Mouse (Mus musculus): ENCODE results near the gene Emc1. TPM values are rescaled to one million over a fixed set of nuclear protein-coding genes. Genes with fewer than 3 reads are reported as not detected.
A peak's percentile ranks its signal among the peaks of the same experiment; 100 is the strongest.

The Emc1 gene
- polyA plus RNA-seq, 1 experiment from 2014 or later = 32.3 TPM

DNA sequence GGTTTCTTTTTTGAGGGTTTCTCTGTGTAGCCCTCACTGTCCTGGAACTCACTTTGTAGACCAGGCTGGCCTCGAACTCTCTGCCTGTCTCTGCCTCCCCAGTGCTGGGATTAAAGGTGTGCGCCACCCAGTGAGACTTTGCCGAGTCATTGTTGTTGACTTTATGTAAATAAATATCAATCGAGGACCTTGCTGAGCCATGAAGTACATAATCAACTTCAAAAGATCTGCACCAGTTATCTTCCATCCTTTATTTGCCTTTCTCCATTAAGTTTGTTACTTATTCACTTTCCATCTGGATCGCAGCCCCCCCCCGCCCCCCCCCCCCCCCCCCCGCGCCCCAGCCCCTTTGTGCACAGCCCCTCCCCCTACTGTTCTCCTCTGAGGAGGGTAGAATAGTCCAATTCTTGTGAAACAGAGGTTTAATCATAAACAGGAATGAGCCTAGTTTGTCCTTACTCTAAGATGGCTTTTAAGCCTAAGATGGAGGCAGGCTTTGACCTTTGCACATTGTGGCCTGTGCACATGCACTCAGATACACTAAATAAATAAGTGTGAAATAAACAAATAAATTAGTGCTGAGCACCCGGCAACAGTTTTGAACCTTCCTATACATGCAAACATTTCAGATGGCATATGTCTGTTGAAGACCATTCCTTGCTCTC lies 17.6 kb upstream of the Emc1 start:
- peaks cover 10% of the 10 kb centered on the region; the same call in 1 of the 2 replicates for H3K4me1 ChIP-seq
- H3K27ac ChIP-seq (replicated peaks) = no peak overlapping the region
- no peak overlapping the region for H3K4me3 ChIP-seq
- no peaks in the 10 kb centered on the region for H3K9me3 ChIP-seq (replicated peaks)
- peaks cover 26% of the 10 kb centered on the region for H3K27me3 ChIP-seq (ENCODE audit: low read depth, poor library complexity, severe bottlenecking)
- 81% methylated on average over 6 of the region's 9 CpGs for WGBS
- H3K36me3 ChIP-seq = no peaks in the 10 kb centered on the region
- DNase-seq (ENCODE audit: low spot score) = no peak

- Histone ChIP-seq H3K9me3 (replicated peaks) (no peaks in the 10 kb centered on the region), H3K36me3 (no peaks in the 10 kb centered on the region), H3K4me1 (peaks cover 10% of the 10 kb centered on the region; the same call in 1 of the 2 replicates), H3K27me3 (ENCODE audit: low read depth, poor library complexity, severe bottlenecking) (peaks cover 26% of the 10 kb centered on the region), H3K27ac (replicated peaks) (no peak overlapping the region), H3K4me3 (no peak overlapping the region)
- no peak for DNase-seq (ENCODE audit: low spot score)
- WGBS = 75% methylated on average over 7 of the region's 7 CpGs
These were observed 16.9 kb upstream of the Emc1 start for GRCm38 (mm10) chr4:139335507-139335906.

DNA sequence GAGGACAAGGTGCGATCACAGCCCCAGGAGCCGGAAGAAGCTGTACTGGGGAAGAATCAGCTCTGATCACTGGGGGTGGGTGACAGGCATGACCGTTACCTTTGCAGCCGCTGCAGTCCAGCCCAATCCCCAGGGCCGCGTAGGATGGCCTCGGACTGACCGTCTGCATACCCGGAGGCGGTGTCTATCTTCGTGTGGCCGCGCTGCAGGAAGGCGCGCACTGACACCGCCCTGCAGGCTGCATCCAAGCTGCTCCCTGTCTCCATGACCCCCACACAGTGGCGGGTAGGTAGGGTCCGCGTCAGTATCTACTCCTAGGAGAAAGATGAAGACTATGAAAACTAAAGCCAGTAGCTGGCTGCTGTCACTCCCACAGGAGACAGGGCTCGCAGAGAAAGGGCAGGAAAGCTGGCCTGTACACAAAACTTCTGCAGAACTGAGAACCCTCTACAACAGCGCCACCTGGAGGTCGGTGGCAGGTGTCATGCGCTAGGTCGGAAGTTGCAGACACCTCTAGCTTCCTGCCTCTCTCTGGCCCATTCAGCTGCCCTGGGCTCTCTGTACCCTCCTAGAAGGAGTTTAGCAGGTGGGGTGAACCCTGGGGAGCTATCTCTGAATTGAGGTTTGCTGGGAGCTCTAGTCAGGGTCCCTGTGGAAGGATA lies 15.4 kb upstream of the Emc1 start:
- H3K4me3 ChIP-seq = peak overlapping the region; percentile 34
- WGBS = 39% methylated on average over 24 of the region's 24 CpGs
- H3K27ac ChIP-seq (replicated peaks) = peak overlapping the region; percentile 33; the same call in 1 of the 2 replicates
- H3K4me1 ChIP-seq = peaks cover 5% of the 10 kb centered on the region; the same call in 1 of the 2 replicates
- no peaks in the 10 kb centered on the region for H3K9me3 ChIP-seq (replicated peaks)
- no peaks in the 10 kb centered on the region for H3K36me3 ChIP-seq
- peak; percentile 77 for DNase-seq (ENCODE audit: low spot score)
- peaks cover 23% of the 10 kb centered on the region for H3K27me3 ChIP-seq (ENCODE audit: low read depth, poor library complexity, severe bottlenecking)

DNA sequence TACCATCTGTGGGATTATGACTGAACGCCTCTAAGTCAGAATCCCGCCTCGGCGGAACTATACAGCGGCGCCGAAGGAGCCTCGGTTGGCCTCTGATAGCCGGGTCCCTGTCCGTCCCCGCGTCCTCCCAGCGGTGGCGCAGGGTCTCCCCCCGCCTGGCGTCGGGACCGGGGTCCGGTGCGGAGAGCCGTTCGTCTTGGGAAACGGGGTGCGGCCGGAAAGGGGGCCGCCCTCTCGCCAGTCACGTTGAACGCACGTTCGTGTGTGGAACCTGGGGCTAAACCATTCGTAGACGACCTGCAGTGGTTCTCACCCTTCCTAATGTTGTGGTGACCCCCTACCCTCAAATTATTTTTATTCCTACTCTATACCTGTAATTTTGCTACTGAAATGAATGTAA lies 14.2 kb upstream of the Emc1 start:
- H3K27me3 ChIP-seq (ENCODE audit: low read depth, poor library complexity, severe bottlenecking) = peaks cover 17% of the 10 kb centered on the region
- H3K27ac ChIP-seq (replicated peaks) = no peak overlapping the region
- no peaks in the 10 kb centered on the region for H3K9me3 ChIP-seq (replicated peaks)
- DNase-seq (ENCODE audit: low spot score) = no peak
- H3K4me1 ChIP-seq = peaks cover 5% of the 10 kb centered on the region; the same call in 1 of the 2 replicates
- no peaks in the 10 kb centered on the region for H3K36me3 ChIP-seq
- 55% methylated on average over 33 of the region's 33 CpGs for WGBS
- no peak overlapping the region for H3K4me3 ChIP-seq

- H3K9me3 ChIP-seq (replicated peaks) = no peaks in the 10 kb centered on the region
- peaks cover 17% of the 10 kb centered on the region for H3K27me3 ChIP-seq (ENCODE audit: low read depth, poor library complexity, severe bottlenecking)
- H3K4me1 ChIP-seq = peaks cover 10% of the 10 kb centered on the region
- H3K27ac ChIP-seq (replicated peaks) = no peak overlapping the region
- DNase-seq (ENCODE audit: low spot score) = no peak
- 84% methylated on average over 4 of the region's 4 CpGs for WGBS
- H3K4me3 ChIP-seq = no peak overlapping the region
- H3K36me3 ChIP-seq = peaks cover 16% of the 10 kb centered on the region
These were observed 11.6 kb upstream of the Emc1 start for GRCm38 (mm10) chr4:139340835-139341234.

- Histone ChIP-seq H3K27ac (replicated peaks) (no peak overlapping the region), H3K36me3 (peaks cover 24% of the 10 kb centered on the region), H3K4me3 (no peak overlapping the region), H3K9me3 (replicated peaks) (no peaks in the 10 kb centered on the region), H3K4me1 (peaks cover 12% of the 10 kb centered on the region), H3K27me3 (ENCODE audit: low read depth, poor library complexity, severe bottlenecking) (peaks cover 16% of the 10 kb centered on the region)
- DNase-seq (ENCODE audit: low spot score) = no peak
- WGBS = 85% methylated on average over 7 of the region's 7 CpGs
These were observed 10.7 kb upstream of the Emc1 start for GRCm38 (mm10) chr4:139341556-139342233.

DNA sequence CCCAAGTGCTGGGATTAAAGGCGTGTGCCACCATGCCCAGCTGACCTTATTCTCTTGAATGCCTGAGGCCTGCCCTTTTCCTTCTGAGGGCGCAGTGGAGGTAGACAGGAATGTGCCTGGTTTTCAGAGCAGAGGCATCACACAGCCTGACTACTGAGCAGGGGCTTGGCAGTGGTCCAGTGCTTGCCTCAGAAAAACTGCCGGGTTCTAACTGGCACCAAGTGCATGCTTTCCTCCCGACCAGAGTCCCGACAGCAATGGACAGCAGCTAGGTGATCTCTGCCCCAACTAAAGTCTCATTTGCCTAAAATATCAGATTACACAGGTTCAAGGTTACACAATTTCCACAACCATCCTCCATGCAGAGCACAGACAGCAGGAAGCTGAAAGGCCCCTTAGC lies 8.7 kb upstream of the Emc1 start:
- 80% methylated on average over 5 of the region's 5 CpGs for WGBS
- Histone ChIP-seq H3K27me3 (ENCODE audit: low read depth, poor library complexity, severe bottlenecking) (no peaks in the 10 kb centered on the region), H3K4me3 (no peak overlapping the region), H3K36me3 (peaks cover 44% of the 10 kb centered on the region), H3K4me1 (peaks cover 8% of the 10 kb centered on the region; the same call in 1 of the 2 replicates), H3K9me3 (replicated peaks) (no peaks in the 10 kb centered on the region), H3K27ac (replicated peaks) (no peak overlapping the region)
- DNase-seq (ENCODE audit: low spot score) = no peak

GRCm38 (mm10) chr4:139345416-139346019 lies 6.9 kb upstream of the Emc1 start:
- Histone ChIP-seq H3K27ac (replicated peaks) (no peak overlapping the region), H3K36me3 (peaks cover 61% of the 10 kb centered on the region)

DNA sequence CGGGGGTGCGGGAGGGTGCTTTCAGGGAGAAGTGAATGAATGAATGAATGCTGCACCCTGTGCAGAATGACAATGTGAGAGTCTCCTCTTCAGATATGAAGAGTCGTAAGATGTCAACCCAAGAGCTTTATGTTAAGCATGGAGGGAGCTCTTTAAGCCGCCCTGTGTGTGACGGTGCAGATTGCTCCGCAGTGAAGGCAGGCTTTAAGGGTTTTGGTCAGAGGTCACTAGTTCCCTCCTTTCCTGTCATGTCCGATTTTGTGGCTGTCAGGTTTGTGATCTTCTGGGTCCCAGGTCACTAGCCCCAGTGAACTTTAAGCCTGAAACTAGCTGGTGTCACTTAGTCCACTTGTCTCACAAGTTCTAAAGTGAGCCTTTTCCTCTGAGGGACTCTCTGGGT lies 445 bp downstream of the Emc1 start:
- H3K9me3 ChIP-seq (replicated peaks) = no peaks in the 10 kb centered on the region
- no peaks in the 10 kb centered on the region for H3K27me3 ChIP-seq (ENCODE audit: low read depth, poor library complexity, severe bottlenecking)
- WGBS = under 1% methylated on average over 7 of the region's 7 CpGs
- peaks cover 63% of the 10 kb centered on the region for H3K36me3 ChIP-seq
- peaks cover 33% of the 10 kb centered on the region for H3K4me1 ChIP-seq
- H3K27ac ChIP-seq (replicated peaks) = peak overlapping the region; percentile 99
- H3K4me3 ChIP-seq = peak overlapping the region; percentile 78
- no peak for DNase-seq (ENCODE audit: low spot score)

More at GRCm38 (mm10) chr4:139345416-139346019, 6.9 kb upstream of the Emc1 start:
- WGBS = 71% methylated on average over 23 of the region's 23 CpGs
- no peak overlapping the region for H3K4me3 ChIP-seq
- DNase-seq (ENCODE audit: low spot score) = peak; percentile 24
- H3K27me3 ChIP-seq (ENCODE audit: low read depth, poor library complexity, severe bottlenecking) = no peaks in the 10 kb centered on the region
- H3K4me1 ChIP-seq = peaks cover 13% of the 10 kb centered on the region
- H3K9me3 ChIP-seq (replicated peaks) = no peaks in the 10 kb centered on the region

GRCm38 (mm10) chr4:139357211-139357610 lies 4.8 kb downstream of the Emc1 start:
- H3K27ac ChIP-seq (replicated peaks) = no peak overlapping the region
- DNase-seq (ENCODE audit: low spot score) = no peak
- H3K36me3 ChIP-seq = peaks cover 81% of the 10 kb centered on the region
- 91% methylated on average over 3 of the region's 3 CpGs for WGBS
- H3K27me3 ChIP-seq (ENCODE audit: low read depth, poor library complexity, severe bottlenecking) = no peaks in the 10 kb centered on the region
- H3K4me3 ChIP-seq = no peak overlapping the region
- H3K4me1 ChIP-seq = peaks cover 12% of the 10 kb centered on the region
- H3K9me3 ChIP-seq (replicated peaks) = no peaks in the 10 kb centered on the region

DNA sequence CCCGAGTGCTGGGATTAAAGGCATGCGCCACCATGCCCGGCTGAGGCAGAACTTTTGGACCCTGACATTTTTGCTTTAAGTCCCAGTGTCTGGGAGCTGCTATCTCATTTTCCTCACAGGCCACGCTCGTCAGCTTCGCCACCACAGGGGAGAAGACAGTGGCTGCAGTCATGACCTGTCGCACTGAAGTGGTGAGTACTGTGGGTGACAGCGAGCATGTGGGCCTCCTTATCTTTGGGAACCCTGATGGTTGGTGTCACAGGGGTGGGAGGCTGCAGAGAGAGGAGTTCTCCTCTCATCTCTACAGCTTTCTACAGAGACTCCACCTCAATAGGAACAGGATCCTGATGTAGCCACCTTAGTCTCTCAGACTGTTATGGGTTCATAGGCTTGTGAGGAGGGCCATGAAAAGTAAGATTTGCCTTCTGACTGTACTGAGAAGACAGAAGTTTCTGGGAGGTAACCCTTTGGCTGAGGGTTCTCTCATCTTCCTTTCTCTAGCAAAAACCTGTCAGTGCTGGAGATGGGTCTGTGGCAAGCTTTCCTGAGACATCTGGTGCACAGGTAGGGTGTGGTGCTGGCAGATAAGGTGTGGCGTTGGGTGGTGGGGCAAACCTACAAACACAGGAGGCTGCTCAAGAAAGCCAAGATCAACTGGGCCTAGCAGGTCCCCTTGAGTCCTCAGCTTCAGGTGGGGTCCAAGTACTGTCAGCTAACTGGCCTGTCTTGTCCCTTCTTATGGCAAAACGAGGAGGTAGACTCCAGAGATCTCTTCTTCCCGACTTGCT lies 8.6 kb downstream of the Emc1 start:
- Histone ChIP-seq H3K27me3 (ENCODE audit: low read depth, poor library complexity, severe bottlenecking) (no peaks in the 10 kb centered on the region), H3K4me3 (no peak overlapping the region), H3K4me1 (no peaks in the 10 kb centered on the region), H3K27ac (replicated peaks) (no peak overlapping the region), H3K36me3 (peaks cover 99% of the 10 kb centered on the region), H3K9me3 (replicated peaks) (no peaks in the 10 kb centered on the region)
- DNase-seq (ENCODE audit: low spot score) = no peak
- 91% methylated on average over 11 of the region's 11 CpGs for WGBS

DNA sequence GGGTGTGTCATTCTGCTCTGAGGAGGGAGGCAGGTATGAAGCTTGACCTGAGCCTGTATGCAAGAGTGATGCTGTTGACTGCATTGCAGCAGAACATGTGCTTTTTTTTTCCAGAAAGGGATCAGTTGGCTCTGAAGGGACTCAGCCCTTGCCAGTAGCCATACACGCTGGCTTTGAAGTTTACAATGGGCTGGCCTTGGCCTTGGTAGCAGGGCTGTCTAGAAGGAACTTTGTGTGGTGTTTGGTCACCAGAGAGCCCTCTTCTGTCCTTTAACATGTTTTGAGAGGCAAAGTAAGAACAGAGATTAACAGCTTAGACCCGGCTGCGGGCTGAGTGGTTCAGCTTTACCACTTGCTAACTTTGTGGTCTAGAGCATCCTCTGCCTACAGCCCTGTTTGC lies 14.9 kb downstream of the Emc1 start:
- 95% methylated on average over 3 of the region's 3 CpGs for WGBS
- Histone ChIP-seq H3K27me3 (ENCODE audit: low read depth, poor library complexity, severe bottlenecking) (no peaks in the 10 kb centered on the region), H3K27ac (replicated peaks) (no peak overlapping the region), H3K9me3 (replicated peaks) (no peaks in the 10 kb centered on the region), H3K36me3 (peaks cover 98% of the 10 kb centered on the region), H3K4me1 (no peaks in the 10 kb centered on the region), H3K4me3 (no peak overlapping the region)
- DNase-seq (ENCODE audit: low spot score) = no peak

All from midbrain, embryonic 10.5 days (tissue).